Mouse (Mus musculus) kidney, embryonic 14.5 days (tissue): ENCODE measurements around the gene Pafah1b2. TPM values are rescaled to one million over a fixed set of nuclear protein-coding genes. Genes with fewer than 3 reads are reported as not detected.

ENCODE experiments used
- ATAC-seq: fragments of 200-750 bp; cut with Nextera tagmentation; 2 replicates; pipeline ENCODE4 v1.8.0; 2017; ENCODE audit warnings: moderate number of reproducible peaks, mild to moderate bottlenecking, moderate TSS enrichment, moderate library complexity; ENCODE audit not compliant: low FRiP score, low TSS enrichment
- H3K27ac ChIP-seq: fragments of 300-500 bp; sonication (generic); 2 replicates; pipeline ENCODE4 v1.5.1; 2014; ENCODE audit warnings: low read depth, mild to moderate bottlenecking, low read length, moderate library complexity, mixed read lengths
- H3K27me3 ChIP-seq: fragments of 300-500 bp; sonication (generic); 2 replicates; pipeline ENCODE4 v1.6.1; 2014; ENCODE audit warnings: mild to moderate bottlenecking, low read length; ENCODE audit not compliant: control insufficient read depth, insufficient read depth
- H3K36me3 ChIP-seq: fragments of 300-500 bp; sonication (generic); 2 replicates; pipeline ENCODE4 v1.6.1; 2014; ENCODE audit warnings: low read length, mixed read lengths; ENCODE audit not compliant: control insufficient read depth, insufficient read depth
- H3K4me1 ChIP-seq: fragments of 300-500 bp; sonication (generic); 2 replicates; pipeline ENCODE4 v1.6.1; 2014; ENCODE audit warnings: low read length, mixed read lengths; ENCODE audit not compliant: control insufficient read depth, insufficient read depth
- H3K4me2 ChIP-seq: fragments of 300-500 bp; sonication (generic); replicated peaks from 2 replicates; pipeline ENCODE4 v1.6.1; 2014; ENCODE audit warnings: low read depth, mild to moderate bottlenecking, low read length
- H3K4me3 ChIP-seq: fragments of 300-500 bp; sonication (generic); 2 replicates; pipeline ENCODE4 v1.5.1; 2014; ENCODE audit warnings: mild to moderate bottlenecking, low read length
- H3K9ac ChIP-seq: fragments of 300-500 bp; sonication (generic); 2 replicates; pipeline ENCODE4 v1.6.1; 2014; ENCODE audit warnings: low read depth, mild to moderate bottlenecking, low read length, moderate library complexity
- H3K9me3 ChIP-seq: fragments of 300-500 bp; sonication (generic); 2 replicates; pipeline ENCODE4 v1.6.1; 2016; ENCODE audit warnings: low read length; ENCODE audit not compliant: control insufficient read depth
- WGBS: fragments of 180-500 bp; shearing (Covaris S2); extraction: QIAGEN DNeasy Blood & Tissue Kit; methylation state at CpG from one replicate; pipeline ENCODE4 v1.1.7; 2014; 5-methylcytosine and 5-hydroxymethylcytosine counted together
- polyA plus RNA-seq: library from polyadenylated mRNA; unstranded; fragments of >200 nt; fragmentation: Nextera tagmentation; extraction: Ambion mirVana; gene quantifications from 2 replicates; pipeline ENCODE4 v1.2.1, GENCODE M21; 2014

Gene Pafah1b2
- polyA plus RNA-seq, 1 experiment from 2014 or later, result 177 TPM

- 5% methylated on average over 21 of the region's 21 CpGs for WGBS
- Histone ChIP-seq H3K9ac (peak within 1 kb of the TSS; percentile 5; the same call in 1 of the 2 replicates), H3K4me2 (peak within 1 kb of the TSS; percentile 31), H3K4me1 (peaks cover 10% of the 10 kb centered on the region; the same call in 1 of the 2 replicates), H3K9me3 (no peaks in the 10 kb centered on the region), H3K27ac (no peak within 1 kb of the TSS), H3K36me3 (peaks cover 19% of the 10 kb centered on the region; the same call in 1 of the 2 replicates), H3K27me3 (no peaks in the 10 kb centered on the region), H3K4me3 (peak within 1 kb of the TSS; percentile 18)
- ATAC-seq, result peak; percentile 40
These were observed 76.8 kb downstream of the Pafah1b2 start, which contains the start of gene Tagln for GRCm38 (mm10) chr9:45935628-45936210. TSS of gene Tagln (minus strand) at chr9:45936058.

- no peak overlapping the region for H3K4me3 ChIP-seq
- no peak for ATAC-seq
- no peaks in the 10 kb centered on the region for H3K9me3 ChIP-seq
- H3K36me3 ChIP-seq, result peaks cover 27% of the 10 kb centered on the region
- H3K4me2 ChIP-seq, result no peak overlapping the region
- H3K4me1 ChIP-seq, result peaks cover 10% of the 10 kb centered on the region; the same call in 1 of the 2 replicates
- no peak overlapping the region for H3K27ac ChIP-seq
- no peaks in the 10 kb centered on the region for H3K27me3 ChIP-seq
- 67% methylated on average over 11 of the region's 11 CpGs for WGBS
- H3K9ac ChIP-seq, result no peak overlapping the region
These were observed 79.7 kb downstream of the Pafah1b2 start for GRCm38 (mm10) chr9:45932571-45933415.

DNA sequence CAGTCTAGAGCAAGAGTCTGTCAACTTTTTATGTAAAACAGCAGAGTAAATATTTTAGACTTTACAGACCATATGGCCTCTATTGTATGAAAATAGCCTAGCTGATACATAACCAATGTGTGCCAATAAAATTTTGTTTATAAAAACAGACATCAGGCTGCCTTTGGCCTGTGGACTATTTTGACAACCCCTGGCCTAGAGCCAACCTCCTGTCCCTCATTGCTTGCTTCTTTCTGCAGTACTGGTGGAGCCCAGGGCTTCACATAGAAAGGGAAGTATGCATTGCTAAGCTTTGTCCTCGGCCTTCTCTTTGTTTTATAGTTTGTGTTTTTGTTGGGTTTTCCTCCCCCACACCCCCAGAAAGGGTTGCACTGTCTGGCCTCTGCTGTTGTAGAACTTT lies 80.5 kb downstream of the Pafah1b2 start:
- no peaks in the 10 kb centered on the region for H3K27me3 ChIP-seq
- H3K4me1 ChIP-seq, result peaks cover 10% of the 10 kb centered on the region; the same call in 1 of the 2 replicates
- no peak for ATAC-seq
- WGBS, result 27% methylated on average over 1 of the region's 1 CpGs
- H3K4me3 ChIP-seq, result no peak overlapping the region
- H3K9ac ChIP-seq, result no peak overlapping the region
- peaks cover 35% of the 10 kb centered on the region for H3K36me3 ChIP-seq
- no peak overlapping the region for H3K27ac ChIP-seq
- H3K4me2 ChIP-seq, result no peak overlapping the region
- H3K9me3 ChIP-seq, result no peaks in the 10 kb centered on the region

- H3K27me3 ChIP-seq, result no peaks in the 10 kb centered on the region
- peaks cover 50% of the 10 kb centered on the region for H3K36me3 ChIP-seq
- WGBS, result 91% methylated on average over 5 of the region's 5 CpGs
- H3K9ac ChIP-seq, result no peak overlapping the region
- H3K27ac ChIP-seq, result no peak overlapping the region
- H3K4me3 ChIP-seq, result no peak overlapping the region
- H3K4me1 ChIP-seq, result 0 out of 2 replicates have a peak, but pooled peaks cover 4% of the 10 kb centered on the region
- no peaks in the 10 kb centered on the region for H3K9me3 ChIP-seq
- H3K4me2 ChIP-seq, result no peak overlapping the region
- no peak for ATAC-seq
These were observed 83.2 kb downstream of the Pafah1b2 start for GRCm38 (mm10) chr9:45929285-45929684.

DNA sequence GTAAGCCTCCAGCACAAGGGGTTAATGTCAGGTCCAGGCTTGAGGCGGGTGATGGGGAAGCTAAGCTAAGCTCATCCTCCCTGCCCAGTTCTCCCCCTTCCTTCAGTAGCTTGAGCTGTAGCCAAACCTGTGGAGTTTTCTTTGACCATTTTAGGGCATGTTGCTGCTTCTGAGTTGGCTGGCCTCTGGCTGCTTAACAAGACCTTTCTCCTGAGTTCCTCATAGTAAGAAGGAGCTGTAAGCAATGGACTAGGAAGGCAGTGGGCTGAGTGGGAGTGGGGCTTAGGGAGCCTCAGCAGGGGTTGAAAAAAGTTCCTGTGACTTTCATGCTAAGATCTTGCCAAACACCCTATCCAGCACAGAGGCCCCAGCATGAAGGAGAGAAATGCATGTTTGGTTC lies 92.6 kb downstream of the Pafah1b2 start:
- Histone ChIP-seq H3K4me3 (no peak overlapping the region), H3K4me1 (no peaks in the 10 kb centered on the region), H3K9ac (no peak overlapping the region), H3K36me3 (peaks cover 60% of the 10 kb centered on the region), H3K9me3 (no peaks in the 10 kb centered on the region), H3K27me3 (no peaks in the 10 kb centered on the region), H3K4me2 (no peak overlapping the region), H3K27ac (no peak overlapping the region)
- no peak for ATAC-seq
- 59% methylated on average over 1 of the region's 1 CpGs for WGBS

DNA sequence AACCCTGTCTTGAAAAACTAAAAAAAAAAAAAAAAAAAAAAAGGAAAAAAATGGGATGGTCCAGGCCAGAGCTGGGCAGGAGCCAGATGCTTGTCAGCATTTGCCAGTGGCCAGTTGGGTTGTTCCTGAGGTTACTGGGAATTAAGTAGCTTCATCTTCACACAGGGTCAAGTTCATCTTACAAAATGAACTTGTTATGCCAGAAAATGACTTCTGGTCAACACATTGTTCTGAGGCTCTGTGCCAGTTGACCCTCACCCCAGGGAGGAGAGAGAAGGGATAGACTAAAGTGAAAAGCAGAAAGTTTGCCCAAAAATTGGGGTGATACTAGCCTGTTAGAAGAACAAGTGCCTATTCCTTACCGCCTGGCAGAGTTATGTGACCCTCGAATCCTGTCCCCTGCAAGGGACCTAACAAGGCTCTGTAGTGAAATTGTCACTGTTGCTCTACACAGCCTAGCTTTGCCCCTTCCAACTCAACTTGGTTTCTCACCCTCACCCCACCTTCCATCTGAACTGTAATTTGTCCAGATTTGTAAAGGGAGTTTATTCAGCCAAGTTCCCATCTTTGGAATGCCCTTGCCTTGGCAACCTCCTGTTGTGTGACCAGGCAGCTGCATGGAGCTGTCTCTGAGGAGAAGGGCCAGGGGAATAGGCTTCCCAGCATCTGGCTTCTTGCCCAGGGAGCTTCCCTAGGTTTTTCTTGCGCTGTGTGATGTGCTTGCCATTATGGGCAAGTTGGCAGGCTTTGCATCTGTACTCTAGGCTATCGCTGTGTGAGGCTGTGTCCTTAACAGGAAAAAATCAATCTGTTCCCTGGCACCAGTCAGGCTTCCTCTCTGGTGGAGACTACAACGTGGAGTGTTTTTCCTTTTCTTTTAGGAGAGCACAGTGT lies 95.2 kb downstream of the Pafah1b2 start:
- H3K9ac ChIP-seq, result no peak overlapping the region
- no peak for ATAC-seq
- H3K9me3 ChIP-seq, result no peaks in the 10 kb centered on the region
- no peak overlapping the region for H3K4me2 ChIP-seq
- H3K36me3 ChIP-seq, result peaks cover 78% of the 10 kb centered on the region
- no peak overlapping the region for H3K27ac ChIP-seq
- WGBS, result 87% methylated on average over 5 of the region's 5 CpGs
- H3K4me1 ChIP-seq, result no peaks in the 10 kb centered on the region
- H3K4me3 ChIP-seq, result no peak overlapping the region
- H3K27me3 ChIP-seq, result no peaks in the 10 kb centered on the region

GRCm38 (mm10) chr9:45915659-45916058 lies 96.8 kb downstream of the Pafah1b2 start:
- no peaks in the 10 kb centered on the region for H3K4me1 ChIP-seq
- H3K4me2 ChIP-seq, result no peak overlapping the region
- 91% methylated on average over 2 of the region's 2 CpGs for WGBS
- no peak overlapping the region for H3K4me3 ChIP-seq
- no peaks in the 10 kb centered on the region for H3K27me3 ChIP-seq
- peaks cover 89% of the 10 kb centered on the region for H3K36me3 ChIP-seq
- no peaks in the 10 kb centered on the region for H3K9me3 ChIP-seq
- no peak overlapping the region for H3K9ac ChIP-seq
- ATAC-seq, result no peak
- no peak overlapping the region for H3K27ac ChIP-seq
